Mouse (Mus musculus): ENCODE measurements around the gene Gcnt2. TPM values are rescaled to one million over a fixed set of nuclear protein-coding genes. Genes with fewer than 3 reads are reported as not detected.
A peak's percentile ranks its signal among the peaks of the same experiment; 100 is the strongest.
"Not testable (repeated sequence)": the region's sequence is repeated elsewhere in the genome, so short reads cannot be mapped to it uniquely, and the experiment has no call there.

Gene Gcnt2
- polyA plus RNA-seq, 1 experiment from 2014 or later: 11.2 TPM

- not testable (repeated sequence) for H3K4me3 ChIP-seq (ENCODE audit: low read depth, low read length); H3K4me1 ChIP-seq (replicated peaks; ENCODE audit: control insufficient read depth, insufficient read depth, low read length); DNase-seq (ENCODE audit: low spot score); H3K4me2 ChIP-seq (ENCODE audit: low read length); H3K9me3 ChIP-seq (ENCODE audit: control insufficient read depth, low read length); H3K27ac ChIP-seq (ENCODE audit: low read depth); H3K36me3 ChIP-seq (ENCODE audit: control insufficient read depth, insufficient read depth, low read length); H3K27me3 ChIP-seq (replicated peaks; ENCODE audit: control insufficient read depth, insufficient read depth, low read length); H3K9ac ChIP-seq (ENCODE audit: low read length)
- ATAC-seq (replicated peaks; ENCODE audit: low FRiP score, low TSS enrichment, low read depth): peak; percentile 81
- 0% methylated on average over 1 of the region's 2 CpGs for WGBS
These were observed 72.3 kb downstream of the Gcnt2 start for GRCm38 (mm10) chr13:40931871-40932270.

GRCm38 (mm10) chr13:40932573-40932972 is 73.0 kb downstream of the Gcnt2 start:
- ATAC-seq (replicated peaks; ENCODE audit: low FRiP score, low TSS enrichment, low read depth) (no peak), DNase-seq (ENCODE audit: low spot score) (no peak)
- peaks cover 3% of the 10 kb centered on the region; the same call in 1 of the 2 replicates for H3K4me1 ChIP-seq (replicated peaks; ENCODE audit: control insufficient read depth, insufficient read depth, low read length)
- H3K9me3 ChIP-seq (ENCODE audit: control insufficient read depth, low read length): no peaks in the 10 kb centered on the region
- H3K4me2 ChIP-seq (ENCODE audit: low read length): no peak overlapping the region
- WGBS: 66% methylated on average over 5 of the region's 5 CpGs
- no peak overlapping the region for H3K9ac ChIP-seq (ENCODE audit: low read length)
- no peaks in the 10 kb centered on the region for H3K36me3 ChIP-seq (ENCODE audit: control insufficient read depth, insufficient read depth, low read length)
- H3K27ac ChIP-seq (ENCODE audit: low read depth): no peak overlapping the region
- no peaks in the 10 kb centered on the region for H3K27me3 ChIP-seq (replicated peaks; ENCODE audit: control insufficient read depth, insufficient read depth, low read length)
- H3K4me3 ChIP-seq (ENCODE audit: low read depth, low read length): no peak overlapping the region

GRCm38 (mm10) chr13:40934341-40934740 is 74.8 kb downstream of the Gcnt2 start:
- ATAC-seq (replicated peaks; ENCODE audit: low FRiP score, low TSS enrichment, low read depth): no peak
- no peak overlapping the region for H3K4me3 ChIP-seq (ENCODE audit: low read depth, low read length)
- H3K9me3 ChIP-seq (ENCODE audit: control insufficient read depth, low read length): no peaks in the 10 kb centered on the region
- no peaks in the 10 kb centered on the region for H3K36me3 ChIP-seq (ENCODE audit: control insufficient read depth, insufficient read depth, low read length)
- no peak overlapping the region for H3K27ac ChIP-seq (ENCODE audit: low read depth)
- no peak overlapping the region for H3K4me2 ChIP-seq (ENCODE audit: low read length)
- no peak for DNase-seq (ENCODE audit: low spot score)
- WGBS: 82% methylated on average over 3 of the region's 3 CpGs
- H3K27me3 ChIP-seq (replicated peaks; ENCODE audit: control insufficient read depth, insufficient read depth, low read length): no peaks in the 10 kb centered on the region
- no peak overlapping the region for H3K9ac ChIP-seq (ENCODE audit: low read length)
- H3K4me1 ChIP-seq (replicated peaks; ENCODE audit: control insufficient read depth, insufficient read depth, low read length): peaks cover 11% of the 10 kb centered on the region; the same call in 1 of the 2 replicates

GRCm38 (mm10) chr13:40937586-40937985 is 78.0 kb downstream of the Gcnt2 start:
- H3K9ac ChIP-seq (ENCODE audit: low read length): no peak overlapping the region
- ATAC-seq (replicated peaks; ENCODE audit: low FRiP score, low TSS enrichment, low read depth): no peak
- no peak overlapping the region for H3K4me3 ChIP-seq (ENCODE audit: low read depth, low read length)
- H3K4me2 ChIP-seq (ENCODE audit: low read length): no peak overlapping the region
- no peaks in the 10 kb centered on the region for H3K27me3 ChIP-seq (replicated peaks; ENCODE audit: control insufficient read depth, insufficient read depth, low read length)
- DNase-seq (ENCODE audit: low spot score): no peak
- no peak overlapping the region for H3K27ac ChIP-seq (ENCODE audit: low read depth)
- WGBS: 87% methylated on average over 5 of the region's 5 CpGs
- no peaks in the 10 kb centered on the region for H3K9me3 ChIP-seq (ENCODE audit: control insufficient read depth, low read length)
- peaks cover 11% of the 10 kb centered on the region; the same call in 1 of the 2 replicates for H3K4me1 ChIP-seq (replicated peaks; ENCODE audit: control insufficient read depth, insufficient read depth, low read length)
- no peaks in the 10 kb centered on the region for H3K36me3 ChIP-seq (ENCODE audit: control insufficient read depth, insufficient read depth, low read length)

GRCm38 (mm10) chr13:40938485-40939357 is 79.2 kb downstream of the Gcnt2 start:
- WGBS: 69% methylated on average over 11 of the region's 11 CpGs
- Histone ChIP-seq H3K9ac (ENCODE audit: low read length) (no peak overlapping the region), H3K27me3 (replicated peaks; ENCODE audit: control insufficient read depth, insufficient read depth, low read length) (no peaks in the 10 kb centered on the region), H3K9me3 (ENCODE audit: control insufficient read depth, low read length) (no peaks in the 10 kb centered on the region), H3K4me3 (ENCODE audit: low read depth, low read length) (no peak overlapping the region), H3K36me3 (ENCODE audit: control insufficient read depth, insufficient read depth, low read length) (no peaks in the 10 kb centered on the region), H3K27ac (ENCODE audit: low read depth) (no peak overlapping the region), H3K4me1 (replicated peaks; ENCODE audit: control insufficient read depth, insufficient read depth, low read length) (peaks cover 8% of the 10 kb centered on the region; the same call in 1 of the 2 replicates), H3K4me2 (ENCODE audit: low read length) (no peak overlapping the region)
- no peak for ATAC-seq (replicated peaks; ENCODE audit: low FRiP score, low TSS enrichment, low read depth)
- no peak for DNase-seq (ENCODE audit: low spot score)

GRCm38 (mm10) chr13:40943066-40943465 is 83.5 kb downstream of the Gcnt2 start:
- WGBS: 86% methylated on average over 1 of the region's 1 CpGs
- H3K36me3 ChIP-seq (ENCODE audit: control insufficient read depth, insufficient read depth, low read length): no peaks in the 10 kb centered on the region

GRCm38 (mm10) chr13:40943936-40944335 is 84.4 kb downstream of the Gcnt2 start:
- no peak overlapping the region for H3K9ac ChIP-seq (ENCODE audit: low read length)
- no peak overlapping the region for H3K4me2 ChIP-seq (ENCODE audit: low read length)
- no peak for ATAC-seq (replicated peaks; ENCODE audit: low FRiP score, low TSS enrichment, low read depth)
- no peaks in the 10 kb centered on the region for H3K36me3 ChIP-seq (ENCODE audit: control insufficient read depth, insufficient read depth, low read length)
- H3K4me3 ChIP-seq (ENCODE audit: low read depth, low read length): no peak overlapping the region
- H3K27ac ChIP-seq (ENCODE audit: low read depth): no peak overlapping the region
- H3K9me3 ChIP-seq (ENCODE audit: control insufficient read depth, low read length): no peaks in the 10 kb centered on the region
- no peaks in the 10 kb centered on the region for H3K27me3 ChIP-seq (replicated peaks; ENCODE audit: control insufficient read depth, insufficient read depth, low read length)
- WGBS: 54% methylated on average over 5 of the region's 5 CpGs
- peaks cover 9% of the 10 kb centered on the region; the same call in 1 of the 2 replicates for H3K4me1 ChIP-seq (replicated peaks; ENCODE audit: control insufficient read depth, insufficient read depth, low read length)
- no peak for DNase-seq (ENCODE audit: low spot score)

More at GRCm38 (mm10) chr13:40943066-40943465, 83.5 kb downstream of the Gcnt2 start:
- Histone ChIP-seq H3K27me3 (replicated peaks; ENCODE audit: control insufficient read depth, insufficient read depth, low read length) (no peaks in the 10 kb centered on the region), H3K27ac (ENCODE audit: low read depth) (no peak overlapping the region), H3K9me3 (ENCODE audit: control insufficient read depth, low read length) (no peaks in the 10 kb centered on the region), H3K9ac (ENCODE audit: low read length) (no peak overlapping the region), H3K4me2 (ENCODE audit: low read length) (no peak overlapping the region), H3K4me3 (ENCODE audit: low read depth, low read length) (no peak overlapping the region), H3K4me1 (replicated peaks; ENCODE audit: control insufficient read depth, insufficient read depth, low read length) (peaks cover 13% of the 10 kb centered on the region; the same call in 1 of the 2 replicates)
- ATAC-seq (replicated peaks; ENCODE audit: low FRiP score, low TSS enrichment, low read depth) (no peak), DNase-seq (ENCODE audit: low spot score) (no peak)

- no peak overlapping the region for H3K4me2 ChIP-seq (ENCODE audit: low read length)
- DNase-seq (ENCODE audit: low spot score) (no peak), ATAC-seq (replicated peaks; ENCODE audit: low FRiP score, low TSS enrichment, low read depth) (no peak)
- peaks cover 6% of the 10 kb centered on the region; the same call in 1 of the 2 replicates for H3K4me1 ChIP-seq (replicated peaks; ENCODE audit: control insufficient read depth, insufficient read depth, low read length)
- no peaks in the 10 kb centered on the region for H3K27me3 ChIP-seq (replicated peaks; ENCODE audit: control insufficient read depth, insufficient read depth, low read length)
- no peaks in the 10 kb centered on the region for H3K36me3 ChIP-seq (ENCODE audit: control insufficient read depth, insufficient read depth, low read length)
- H3K27ac ChIP-seq (ENCODE audit: low read depth): no peak overlapping the region
- 24% methylated on average over 3 of the region's 3 CpGs for WGBS
- H3K9me3 ChIP-seq (ENCODE audit: control insufficient read depth, low read length): no peaks in the 10 kb centered on the region
- no peak overlapping the region for H3K9ac ChIP-seq (ENCODE audit: low read length)
- no peak overlapping the region for H3K4me3 ChIP-seq (ENCODE audit: low read depth, low read length)
These were observed 84.8 kb downstream of the Gcnt2 start for GRCm38 (mm10) chr13:40944346-40944745.

GRCm38 (mm10) chr13:40946513-40946912 is 87.0 kb downstream of the Gcnt2 start:
- Histone ChIP-seq H3K9ac (ENCODE audit: low read length) (no peak overlapping the region), H3K27ac (ENCODE audit: low read depth) (no peak overlapping the region), H3K36me3 (ENCODE audit: control insufficient read depth, insufficient read depth, low read length) (no peaks in the 10 kb centered on the region), H3K4me1 (replicated peaks; ENCODE audit: control insufficient read depth, insufficient read depth, low read length) (peaks cover 6% of the 10 kb centered on the region; the same call in 1 of the 2 replicates), H3K27me3 (replicated peaks; ENCODE audit: control insufficient read depth, insufficient read depth, low read length) (no peaks in the 10 kb centered on the region), H3K4me3 (ENCODE audit: low read depth, low read length) (no peak overlapping the region), H3K9me3 (ENCODE audit: control insufficient read depth, low read length) (no peaks in the 10 kb centered on the region), H3K4me2 (ENCODE audit: low read length) (no peak overlapping the region)
- DNase-seq (ENCODE audit: low spot score): no peak
- ATAC-seq (replicated peaks; ENCODE audit: low FRiP score, low TSS enrichment, low read depth): no peak
- 89% methylated on average over 3 of the region's 3 CpGs for WGBS
